Mouse (Mus musculus) 416B (cell line): ENCODE results near the gene Nim1k.
"Not testable (repeated sequence)": the region's sequence is repeated elsewhere in the genome, so short reads cannot be mapped to it uniquely, and the experiment has no call there.

Source experiments
- DNase-seq: peaks from one replicate; pipeline ENCODE4 v3.0.0; 2011; ENCODE audit warnings: low read depth

Nim1k gene

DNA sequence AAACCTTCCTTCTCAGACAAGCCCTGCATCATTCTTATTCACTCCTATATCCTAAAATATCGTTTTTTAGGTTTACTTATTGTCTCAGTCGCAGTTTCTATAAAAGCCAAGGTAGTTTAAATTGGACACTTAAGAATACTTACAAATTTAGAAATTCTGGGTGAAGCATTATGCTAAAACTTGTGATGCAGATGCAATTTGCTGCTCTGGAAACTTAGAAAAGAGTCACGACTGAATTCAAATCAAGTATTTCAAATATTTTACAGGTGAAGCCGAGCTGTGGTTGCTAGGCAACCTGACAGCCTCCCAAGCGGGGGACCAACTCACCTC, 66.0 kb downstream of the Nim1k start:
- DNase-seq, result no peak

DNA sequence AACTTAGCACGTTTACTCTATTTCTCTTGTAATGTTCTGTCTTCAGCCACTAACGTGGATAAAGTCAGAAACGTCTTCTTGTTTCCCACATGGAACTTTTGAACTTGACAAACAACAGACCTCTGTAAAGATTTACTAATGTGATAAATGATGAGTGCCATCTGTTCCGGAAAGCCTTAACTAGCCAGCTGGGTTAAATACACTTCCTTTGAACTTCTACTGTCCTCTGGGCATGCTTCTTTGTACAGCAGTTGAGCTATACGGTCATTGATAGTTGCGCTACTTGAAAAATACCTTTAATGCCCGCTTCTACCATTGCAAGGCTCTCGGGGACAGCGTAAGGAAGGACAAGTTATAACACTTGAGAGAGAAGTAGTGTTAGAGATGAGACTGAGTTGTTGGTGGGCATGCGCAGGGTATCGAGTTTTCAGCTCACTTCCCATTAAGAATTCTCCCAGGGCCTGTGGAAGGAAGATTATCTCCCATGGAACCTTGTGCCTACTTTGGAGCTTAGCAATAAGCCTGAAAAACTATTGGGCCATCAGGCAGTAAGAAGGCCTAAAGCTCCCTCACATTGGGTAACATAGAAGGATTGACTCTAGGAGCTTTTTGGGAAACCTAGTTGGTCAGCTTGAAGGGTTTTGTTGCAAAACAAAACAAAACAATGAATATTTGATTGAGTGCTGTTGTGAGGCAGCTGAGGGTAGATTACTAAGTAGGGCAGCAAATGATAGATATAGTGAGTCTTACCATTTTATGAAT, 71.1 kb downstream of the Nim1k start:
- no peak for DNase-seq

DNA sequence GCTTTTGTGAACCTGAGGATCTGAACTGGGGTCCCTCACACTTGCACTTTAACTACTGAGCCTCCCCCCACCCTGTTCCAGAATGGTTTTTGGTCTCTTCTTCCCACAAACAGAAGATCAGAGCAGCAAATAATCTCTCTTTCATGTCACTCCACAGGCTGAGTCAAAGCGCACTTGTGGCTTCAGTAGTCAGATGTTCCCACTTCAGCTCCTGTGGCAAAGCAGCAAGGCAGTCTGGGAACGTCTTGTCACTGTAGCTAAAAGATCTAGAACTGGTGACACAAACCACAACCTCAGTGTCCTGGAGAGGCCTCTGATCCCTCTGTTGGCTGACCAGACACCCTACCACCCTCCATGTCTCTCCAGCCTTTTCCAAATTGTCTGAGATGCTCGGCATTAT, 74.5 kb downstream of the Nim1k start:
- DNase-seq, result peak; percentile 72

DNA sequence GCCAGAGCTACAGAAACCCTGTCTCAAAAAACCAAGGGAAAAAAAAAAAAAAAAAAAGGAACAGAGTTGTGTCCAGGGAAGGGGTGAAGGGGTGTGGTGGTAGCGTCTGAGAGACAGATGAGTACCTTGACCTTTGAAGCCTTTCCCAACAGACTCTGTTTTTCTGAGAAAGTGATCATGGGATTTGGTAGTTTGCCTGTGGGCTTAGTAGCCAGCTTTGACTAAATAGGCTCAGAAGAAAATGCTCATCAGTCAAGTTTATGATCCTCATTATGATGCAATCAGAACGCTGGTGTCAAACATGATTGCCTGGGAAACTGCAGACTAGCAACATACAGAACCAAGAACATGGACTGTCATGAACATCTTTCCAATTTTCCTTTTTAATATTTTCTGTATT, 76.0 kb downstream of the Nim1k start:
- no peak for DNase-seq

DNA sequence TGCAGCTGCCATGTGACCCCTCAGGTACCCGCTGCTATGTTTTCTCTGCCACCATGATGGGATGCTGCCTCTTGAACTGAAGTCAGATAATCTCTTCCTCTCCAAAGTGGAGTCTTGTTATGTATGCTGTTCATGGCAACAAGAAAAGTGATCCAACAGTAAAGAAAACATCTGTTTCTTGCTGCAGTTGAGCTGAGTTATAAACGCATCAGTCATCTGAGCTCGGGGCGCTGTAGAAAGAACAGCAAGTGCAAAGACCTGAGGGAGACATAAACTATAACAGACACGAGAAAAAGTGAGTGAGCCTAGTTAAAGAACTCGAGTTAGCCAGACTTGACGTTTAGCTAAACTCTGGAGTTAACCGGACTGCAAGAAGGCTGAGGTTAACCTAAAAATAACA, 76.9 kb downstream of the Nim1k start:
- DNase-seq, result no peak

DNA sequence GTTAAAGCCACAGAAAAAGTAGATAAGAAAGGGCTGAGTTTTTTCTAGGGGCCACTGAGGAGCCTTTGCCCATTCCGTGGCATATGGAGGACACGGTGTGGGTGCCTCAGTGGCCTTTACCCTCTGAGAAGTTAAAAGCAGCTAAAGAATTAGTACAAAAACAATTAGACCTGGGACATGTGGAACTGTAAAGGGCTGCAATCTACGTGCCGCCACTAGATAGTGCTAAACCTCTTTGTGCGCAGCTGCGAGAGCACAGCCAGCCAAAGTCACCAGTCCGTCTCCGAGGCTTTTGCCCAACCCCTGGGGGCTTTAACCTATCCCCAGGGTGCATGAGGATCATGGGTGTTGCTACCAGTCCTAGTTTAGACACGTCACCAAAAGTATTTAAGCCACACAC, 94.3 kb downstream of the Nim1k start:
- not testable (repeated sequence) for DNase-seq
